Mouse (Mus musculus): ENCODE results near the gene Ano6. TPM values are rescaled to one million over a fixed set of nuclear protein-coding genes. Genes with fewer than 3 reads are reported as not detected.

Ano6 gene
- total and polyA plus RNA-seq, 3 experiments: 14.9 to 27.0 (median 18.4) TPM

DNA sequence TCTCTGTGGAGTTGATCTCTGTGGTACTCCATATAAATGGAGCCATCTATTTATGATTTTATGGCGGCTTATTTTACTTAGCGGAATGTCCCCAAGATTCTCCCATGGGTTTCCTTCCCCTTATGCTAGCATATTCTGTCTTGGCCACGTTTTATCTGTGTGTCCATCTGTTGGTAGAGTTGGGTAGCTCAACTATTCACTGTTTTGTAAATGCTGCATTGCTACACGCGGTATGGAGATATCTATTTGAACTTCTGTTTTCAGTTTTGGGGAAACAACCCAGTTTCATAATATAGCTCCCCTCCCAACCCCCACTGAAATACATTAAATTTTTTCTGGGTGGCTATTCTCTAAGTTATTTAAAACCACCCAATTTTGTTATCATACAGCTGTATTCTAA is 59.9 kb downstream of the Ano6 start:
- no peaks in the 10 kb centered on the region; the same call in 1 of the 2 replicates for H3K79me2 ChIP-seq (replicated peaks; ENCODE audit: control insufficient read depth, extremely low read depth, insufficient read depth, poor library complexity, severe bottlenecking)
- H3K4me2 ChIP-seq (ENCODE audit: insufficient read depth, low read depth, poor library complexity, severe bottlenecking): no peak overlapping the region
- no peak overlapping the region for H3K4me3 ChIP-seq (replicated peaks in 1 of 3; ENCODE audit: low read depth in 2 of 3, low read length in 2 of 3, poor library complexity in 1 of 3)
- TF ChIP-seq MXI1 (IDR thresholded peaks at IDR 0.05; ENCODE audit: low read depth, low read length): no peak
- no peak for TF ChIP-seq TCF12 (IDR thresholded peaks at IDR 0.05; ENCODE audit: low read depth, low read length)
- no peak for TF ChIP-seq ETS1 (conservative IDR thresholded peaks at IDR 0.05; ENCODE audit: low read depth, low read length)
- no peak for TF ChIP-seq TBP (conservative IDR thresholded peaks at IDR 0.05; ENCODE audit: low read depth, low read length)
- TF ChIP-seq MAFK (IDR thresholded peaks at IDR 0.05; ENCODE audit: insufficient replicate concordance, low read length): no peak
- TF ChIP-seq IRF4 (IDR thresholded peaks at IDR 0.05; ENCODE audit: low read depth, low read length): no peak
- TF ChIP-seq ELF1 (IDR thresholded peaks at IDR 0.05; ENCODE audit: low read depth, low read length): no peak
- TF ChIP-seq EP300 (IDR thresholded peaks at IDR 0.05; ENCODE audit: low read length): no peak
- TF ChIP-seq NRF1 (IDR thresholded peaks at IDR 0.05; ENCODE audit: low read depth, low read length): no peak
- no peak for TF ChIP-seq PAX5 (IDR thresholded peaks at IDR 0.05; ENCODE audit: low read length)
- no peak for TF ChIP-seq CTCF (conservative IDR thresholded peaks at IDR 0.05 in 1 of 2, IDR thresholded peaks at IDR 0.05 in 1 of 2; ENCODE audit: low read depth in 2 of 2, low read length in 2 of 2)
- no peak for TF ChIP-seq MEF2A (IDR thresholded peaks at IDR 0.05; ENCODE audit: borderline replicate concordance, low read depth, low read length)
- TF ChIP-seq BHLHE40 (IDR thresholded peaks at IDR 0.05; ENCODE audit: low read depth, low read length): no peak
- TF ChIP-seq USF1 (IDR thresholded peaks at IDR 0.05; ENCODE audit: low read depth, low read length): no peak
- no peak for TF ChIP-seq HCFC1 (IDR thresholded peaks at IDR 0.05; ENCODE audit: low read depth, low read length)
- no peak for TF ChIP-seq USF2 (conservative IDR thresholded peaks at IDR 0.05; ENCODE audit: low read depth, low read length)
- no peak for TF ChIP-seq SMC3 (IDR thresholded peaks at IDR 0.05; ENCODE audit: low read depth, low read length)
- TF ChIP-seq MYC (IDR thresholded peaks at IDR 0.05; ENCODE audit: low read depth, low read length): no peak
- TF ChIP-seq CHD2 (IDR thresholded peaks at IDR 0.05; ENCODE audit: low read length): no peak
- no peak overlapping the region for H3K27ac ChIP-seq (ENCODE audit: insufficient read depth, low read depth)
- in situ Hi-C loops (cut with MboI; ENCODE audit: low pct_ligation_motif_present, low pct_unique_long_range_greater_than_20kb, low sequenced_read_pairs): no loop called here
- no peaks in the 10 kb centered on the region for H3K27me3 ChIP-seq (replicated peaks)
- H3K9me3 ChIP-seq (replicated peaks; ENCODE audit: low read length): peaks cover 3% of the 10 kb centered on the region
- peaks cover 0 to 20% of the 10 kb centered on the region in 2 experiments; a peak in 2 of 4 replicates for H3K4me1 ChIP-seq (ENCODE audit: control insufficient read depth in 1 of 2, insufficient read depth in 2 of 2)
- dilution Hi-C loops (cut with MboI; ENCODE audit: extremely low pct_ligation_motif_present, extremely low pct_unique_long_range_greater_than_20kb, low sequenced_read_pairs): no loop called here
- no peak overlapping the region for H3K9ac ChIP-seq (ENCODE audit: insufficient read depth, low read depth)
- peaks cover 0 to 20% of the 10 kb centered on the region in 2 experiments for H3K36me3 ChIP-seq (replicated peaks in 1 of 2; ENCODE audit: control insufficient read depth in 1 of 2, insufficient read depth in 1 of 2, low read length in 1 of 2)
- DNase-seq (ENCODE audit: extremely low read depth): no peak

DNA sequence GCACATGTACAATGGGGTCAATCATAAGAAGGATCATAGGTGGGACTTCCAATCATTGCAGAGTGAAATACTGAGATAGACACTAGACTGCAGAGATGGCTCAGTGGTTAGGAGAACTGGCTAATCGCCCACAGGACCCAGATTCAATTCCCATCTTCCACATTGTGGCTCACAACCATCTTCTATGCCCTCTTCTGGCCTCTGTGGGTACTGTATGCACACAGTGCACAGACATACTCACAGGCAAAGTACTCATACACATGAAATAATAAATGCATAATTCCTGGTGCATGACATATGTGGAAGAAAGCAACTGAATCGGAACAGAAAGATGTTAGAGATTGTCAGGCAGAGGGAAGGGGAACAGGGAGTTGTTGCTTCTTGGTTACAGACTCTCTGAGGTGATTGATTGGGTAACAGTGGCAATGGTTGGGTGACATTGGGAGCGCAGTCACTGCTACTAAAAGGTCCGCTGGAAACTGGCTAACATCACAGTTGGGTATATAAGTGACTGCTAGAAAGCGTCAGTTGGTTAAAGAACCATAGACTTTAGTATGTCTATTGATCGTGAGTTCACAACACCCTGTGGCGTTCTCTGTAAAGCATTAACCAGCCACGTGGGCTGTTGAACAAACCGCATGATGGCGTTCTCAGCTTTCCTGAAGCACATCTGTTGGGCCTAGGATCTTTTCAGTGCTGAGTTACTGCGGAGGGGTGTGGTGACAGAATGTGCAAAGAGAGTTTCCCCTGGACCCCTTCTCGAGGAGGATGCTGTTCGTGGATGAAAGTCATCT is 64.6 kb downstream of the Ano6 start:
- TF ChIP-seq SMC3 (IDR thresholded peaks at IDR 0.05; ENCODE audit: low read depth, low read length): peak; percentile 22
- TF ChIP-seq MAX (IDR thresholded peaks at IDR 0.05; ENCODE audit: low read length): no peak
- TF ChIP-seq CTCF (conservative IDR thresholded peaks at IDR 0.05 in 1 of 2, IDR thresholded peaks at IDR 0.05 in 1 of 2; ENCODE audit: low read depth in 2 of 2, low read length in 2 of 2): 0 out of 4 replicates have a peak, but pooled peaks of 1 of the 2 experiments have one; percentile 16
- TF ChIP-seq ETS1 (conservative IDR thresholded peaks at IDR 0.05; ENCODE audit: low read depth, low read length): no peak
- peaks cover 3% of the 10 kb centered on the region for H3K9me3 ChIP-seq (replicated peaks; ENCODE audit: low read length)
- in situ Hi-C loops (cut with MboI; ENCODE audit: low pct_ligation_motif_present, low pct_unique_long_range_greater_than_20kb, low sequenced_read_pairs): no loop called here
- peaks cover 0 to 30% of the 10 kb centered on the region in 2 experiments for H3K36me3 ChIP-seq (replicated peaks in 1 of 2; ENCODE audit: control insufficient read depth in 1 of 2, insufficient read depth in 1 of 2, low read length in 1 of 2)
- no peak overlapping the region for H3K27ac ChIP-seq (ENCODE audit: insufficient read depth, low read depth)
- no peaks in the 10 kb centered on the region for H3K27me3 ChIP-seq (replicated peaks)
- no peak for DNase-seq (ENCODE audit: extremely low read depth)
- no peak overlapping the region for H3K4me3 ChIP-seq (replicated peaks in 1 of 3; ENCODE audit: low read depth in 2 of 3, low read length in 2 of 3, poor library complexity in 1 of 3)
- 0 out of 4 replicates have a peak, but pooled peaks cover 0 to 3% of the 10 kb centered on the region in 2 experiments for H3K4me1 ChIP-seq (ENCODE audit: control insufficient read depth in 1 of 2, insufficient read depth in 2 of 2)
- dilution Hi-C loops (cut with MboI; ENCODE audit: extremely low pct_ligation_motif_present, extremely low pct_unique_long_range_greater_than_20kb, low sequenced_read_pairs): no loop called here
- no peak overlapping the region for H3K9ac ChIP-seq (ENCODE audit: insufficient read depth, low read depth)
- no peak overlapping the region for H3K4me2 ChIP-seq (ENCODE audit: insufficient read depth, low read depth, poor library complexity, severe bottlenecking)
- H3K79me2 ChIP-seq (replicated peaks; ENCODE audit: control insufficient read depth, extremely low read depth, insufficient read depth, poor library complexity, severe bottlenecking): no peaks in the 10 kb centered on the region

Measured in CH12.LX (cell line).